Mouse (Mus musculus) 3134 (cell line): ENCODE measurements at regions not wholly inside any gene's neighbourhood (a gene's known extent, or its start where the extent isn't known, plus 50 kb on each side); places are given as distances from the start of the nearest gene placed in this dataset.

Experiments
- DNase-seq: peaks from one replicate; pipeline ENCODE4 v3.0.0-alpha.2; 2011; ENCODE audit warnings: low spot score; ENCODE audit not compliant: insufficient read length; ENCODE audit errors: extremely low read depth

GRCm38 (mm10) chr6:52477380-52477779 is 162.8 kb downstream of the Hibadh start:
- DNase-seq: no peak

- no peak for DNase-seq
Observed at GRCm38 (mm10) chr6:52478624-52479023, 161.6 kb downstream of the Hibadh start.

- no peak for DNase-seq
Observed at GRCm38 (mm10) chr6:52479200-52479599, 161.0 kb downstream of the Hibadh start.

- DNase-seq: no peak
Observed at GRCm38 (mm10) chr6:52481975-52482374, 158.2 kb downstream of the Hibadh start.

- DNase-seq: no peak
Observed at GRCm38 (mm10) chr6:52486146-52486545, 154.0 kb downstream of the Hibadh start.

GRCm38 (mm10) chr6:52486655-52487054 is 153.5 kb downstream of the Hibadh start:
- DNase-seq: no peak

GRCm38 (mm10) chr6:52487861-52488260 is 152.3 kb downstream of the Hibadh start:
- no peak for DNase-seq

- no peak for DNase-seq
Observed at GRCm38 (mm10) chr6:52490264-52490775, 149.9 kb downstream of the Hibadh start.

- no peak for DNase-seq
Observed at GRCm38 (mm10) chr6:52495301-52495700, 144.9 kb downstream of the Hibadh start.

- DNase-seq: no peak
Observed at GRCm38 (mm10) chr6:52495855-52496254, 144.3 kb downstream of the Hibadh start.
